Comparison of ENCODE assay signal across 17 mouse cellular contexts in genomic region chr6:121224993-121225392, GRCm38 (mm10). TPM values are rescaled to one million over a fixed set of nuclear protein-coding genes. Genes with fewer than 3 reads are reported as not detected.
DNase-seq lines count a peak whose midpoint lies in the region; ATAC-seq and TF ChIP-seq lines count a peak whose summit lies in the region.
"Had no signal": no experiment of that assay in that cellular context is flagged by ENCODE, and none has a peak within 500 bp of the region (broad histone marks: within the 10 kb centered on the region; RNA-seq: fewer than 3 reads in every experiment).

No protein-coding gene starts in this region.

- WGBS in thymus, adult 2 months, result 21% methylated on average over 6 of the region's 6 CpGs
- 4% methylated on average over 6 of the region's 6 CpGs for WGBS in kidney, postnatal 0 days
- WGBS in liver, postnatal 0 days (ENCODE audit: insufficient replicate concordance), result 8% methylated on average over 6 of the region's 6 CpGs
- 65% methylated on average over 6 of the region's 6 CpGs for WGBS in cerebellum, adult 2 months
- WGBS in intestine, embryonic 15.5 days, result 8% methylated on average over 6 of the region's 6 CpGs

- no peaks in the 10 kb centered on the region for H3K9me3 ChIP-seq in kidney, postnatal 0 days (replicated peaks; ENCODE audit: low read length)
- no peaks in the 10 kb centered on the region for H3K9me3 ChIP-seq in liver, postnatal 0 days (ENCODE audit: low read length)
- no peaks in the 10 kb centered on the region for H3K9me3 ChIP-seq in intestine, embryonic 15.5 days
- H3K9me3 ChIP-seq: embryonic facial prominence, embryonic 15.5 days; midbrain, embryonic 12.5 days; neural tube, embryonic 13.5 days had no signal

- H3K36me3 ChIP-seq in thymus, adult 2 months (ENCODE audit: control insufficient read depth, insufficient read depth, low read length), result no peaks in the 10 kb centered on the region
- H3K36me3 ChIP-seq in kidney, postnatal 0 days (ENCODE audit: insufficient read depth, low read length), result no peaks in the 10 kb centered on the region
- H3K36me3 ChIP-seq in liver, postnatal 0 days (replicated peaks; ENCODE audit: insufficient read depth, low read length), result no peaks in the 10 kb centered on the region
- no peaks in the 10 kb centered on the region for H3K36me3 ChIP-seq in intestine, embryonic 15.5 days
- H3K36me3 ChIP-seq: embryonic facial prominence, embryonic 15.5 days; midbrain, embryonic 12.5 days; neural tube, embryonic 13.5 days had no signal

- H3K4me1 ChIP-seq in thymus, adult 2 months (replicated peaks; ENCODE audit: control insufficient read depth, insufficient read depth, low read length), result peaks cover 48% of the 10 kb centered on the region
- H3K4me1 ChIP-seq in kidney, postnatal 0 days (replicated peaks; ENCODE audit: insufficient read depth, low read length), result 0 out of 2 replicates have a peak, but pooled peaks cover 8% of the 10 kb centered on the region
- H3K4me1 ChIP-seq in liver, postnatal 0 days (ENCODE audit: insufficient read depth), result peaks cover 31% of the 10 kb centered on the region
- no peaks in the 10 kb centered on the region for H3K4me1 ChIP-seq in cerebellum, adult 2 months (ENCODE audit: control insufficient read depth, insufficient read depth, low read length)
- no peaks in the 10 kb centered on the region; the same call in 1 of the 2 replicates for H3K4me1 ChIP-seq in intestine, embryonic 15.5 days (replicated peaks)
- H3K4me1 ChIP-seq: embryonic facial prominence, embryonic 15.5 days; midbrain, embryonic 12.5 days; neural tube, embryonic 13.5 days had no signal

- TF ChIP-seq POLR2A in thymus, adult 2 months (IDR thresholded peaks at IDR 0.05; ENCODE audit: control insufficient read depth, extremely low read depth, insufficient read depth, low read length, poor library complexity), result no peak
- no peak for TF ChIP-seq POLR2A in cerebellum, adult 2 months (IDR thresholded peaks at IDR 0.05; ENCODE audit: borderline replicate concordance, insufficient read depth, low read length)

- no peaks in the 10 kb centered on the region for H3K27me3 ChIP-seq in thymus, adult 2 months (ENCODE audit: control insufficient read depth, insufficient read depth, low read length)
- no peaks in the 10 kb centered on the region for H3K27me3 ChIP-seq in kidney, postnatal 0 days (ENCODE audit: insufficient read depth, low read length)
- H3K27me3 ChIP-seq in liver, postnatal 0 days (ENCODE audit: insufficient read depth, low read length), result no peaks in the 10 kb centered on the region
- H3K27me3 ChIP-seq in cerebellum, adult 2 months (ENCODE audit: control insufficient read depth, insufficient read depth, low read length), result no peaks in the 10 kb centered on the region
- no peaks in the 10 kb centered on the region for H3K27me3 ChIP-seq in intestine, embryonic 15.5 days (replicated peaks)
- H3K27me3 ChIP-seq: embryonic facial prominence, embryonic 15.5 days; midbrain, embryonic 12.5 days; neural tube, embryonic 13.5 days had no signal

- DNase-seq in thymus, adult 2 months, result no peak
- no peak for DNase-seq in thymus, postnatal 0 days (ENCODE audit: low spot score)
- DNase-seq in kidney, postnatal 0 days (ENCODE audit: low spot score), result peak; percentile 42
- DNase-seq in liver, postnatal 0 days, result no peak
- no peak for DNase-seq in cerebellum, adult 2 months
- DNase-seq in thymus, postnatal 10 days (ENCODE audit: low spot score in 2 of 2), result no peak
- DNase-seq: cerebellum, adult 9-10 months; heart, adult 2 months; heart, postnatal 4 days; lung, adult 2 months; right cerebral cortex, adult 18-20 months had no signal

- peak overlapping the region; percentile 97 for H3K27ac ChIP-seq in thymus, adult 2 months (ENCODE audit: control insufficient read depth, insufficient read depth, low read length)
- no peak overlapping the region for H3K27ac ChIP-seq in kidney, postnatal 0 days
- H3K27ac ChIP-seq in liver, postnatal 0 days (ENCODE audit: low read depth), result peak overlapping the region; percentile 65
- H3K27ac ChIP-seq in cerebellum, adult 2 months (ENCODE audit: insufficient read depth, low read length), result no peak overlapping the region
- H3K27ac ChIP-seq in intestine, embryonic 15.5 days, result no peak overlapping the region
- H3K27ac ChIP-seq: embryonic facial prominence, embryonic 15.5 days; heart, adult 2 months; midbrain, embryonic 12.5 days; neural tube, embryonic 13.5 days had no signal

- ATAC-seq in kidney, postnatal 0 days (replicated peaks; ENCODE audit: low FRiP score, low read depth), result no peak
- ATAC-seq in liver, postnatal 0 days, result peak; percentile 47
- ATAC-seq in intestine, embryonic 15.5 days, result no peak
- ATAC-seq: CD4-positive, CD25-positive, alpha-beta regulatory T cell, adult 4 months; intestine, postnatal 0 days had no signal

- no peak overlapping the region for H3K4me3 ChIP-seq in thymus, adult 2 months (ENCODE audit: control insufficient read depth, insufficient read depth, low read length)
- H3K4me3 ChIP-seq in kidney, postnatal 0 days (replicated peaks; ENCODE audit: low read depth, low read length), result no peak overlapping the region
- no peak overlapping the region for H3K4me3 ChIP-seq in liver, postnatal 0 days (ENCODE audit: low read depth, low read length)
- H3K4me3 ChIP-seq in cerebellum, adult 2 months (replicated peaks; ENCODE audit: insufficient read depth, low read depth, low read length), result no peak overlapping the region
- H3K4me3 ChIP-seq in intestine, embryonic 15.5 days (replicated peaks), result no peak overlapping the region
- H3K4me3 ChIP-seq: embryonic facial prominence, embryonic 15.5 days; heart, adult 2 months; midbrain, embryonic 12.5 days; neural tube, embryonic 13.5 days had no signal

- H3K4me2 ChIP-seq in kidney, postnatal 0 days (ENCODE audit: low read length), result no peak overlapping the region
- peak overlapping the region; percentile 27; the same call in 1 of the 2 replicates for H3K4me2 ChIP-seq in liver, postnatal 0 days (ENCODE audit: low read depth, low read length)
- H3K4me2 ChIP-seq in intestine, embryonic 15.5 days (replicated peaks), result no peak overlapping the region
- H3K4me2 ChIP-seq: embryonic facial prominence, embryonic 15.5 days; midbrain, embryonic 12.5 days; neural tube, embryonic 13.5 days had no signal

- TF ChIP-seq EP300 in liver, postnatal 0 days (IDR thresholded peaks at IDR 0.05; ENCODE audit: low read depth), result no peak

- TF ChIP-seq CTCF in thymus, adult 2 months (IDR thresholded peaks at IDR 0.05; ENCODE audit: borderline replicate concordance, control insufficient read depth, extremely low read depth, insufficient read depth, low read length, poor library complexity), result no peak
- no peak for TF ChIP-seq CTCF in kidney, postnatal 0 days (IDR thresholded peaks at IDR 0.05; ENCODE audit: low read depth)
- no peak for TF ChIP-seq CTCF in liver, postnatal 0 days (IDR thresholded peaks at IDR 0.05; ENCODE audit: low read depth)
- no peak for TF ChIP-seq CTCF in cerebellum, adult 2 months (IDR thresholded peaks at IDR 0.05; ENCODE audit: borderline replicate concordance, insufficient read depth, low read depth, low read length)

- no peak overlapping the region for H3K9ac ChIP-seq in kidney, postnatal 0 days (ENCODE audit: low read depth, low read length)
- H3K9ac ChIP-seq in liver, postnatal 0 days (replicated peaks), result no peak overlapping the region
- no peak overlapping the region for H3K9ac ChIP-seq in intestine, embryonic 15.5 days
- H3K9ac ChIP-seq: embryonic facial prominence, embryonic 15.5 days; midbrain, embryonic 12.5 days; neural tube, embryonic 13.5 days had no signal

RNA-seq across cellular contexts. Expression of gene Tuba8, which starts 14.5 kb away (rescaled TPM):
- polyA plus RNA-seq in thymus, adult 2 months (2012; rRNA removed), result 2.9 and 4.3 TPM in 2 replicates
- polyA plus RNA-seq in thymus, postnatal 0 days (2015; fragmentation: Nextera tagmentation; extraction: Ambion mirVana), result 5.0 and 6.1 TPM in 2 replicates
- 0.19 and 0.32 TPM in 2 replicates for polyA plus RNA-seq in kidney, postnatal 0 days (2015; fragmentation: Nextera tagmentation; extraction: Ambion mirVana)
- polyA plus RNA-seq in liver, postnatal 0 days (2015; fragmentation: Nextera tagmentation; extraction: Ambion mirVana), result 6.5 and 6.7 TPM in 2 replicates
- 19.9 and 21.5 TPM in 2 replicates for polyA plus RNA-seq in cerebellum, adult 2 months (2012; rRNA removed)
- 0.49 and 0.56 TPM in 2 replicates for polyA plus RNA-seq in intestine, embryonic 15.5 days (2015; fragmentation: Nextera tagmentation; extraction: Ambion mirVana)
- polyA plus RNA-seq: midbrain, embryonic 12.5 days had no signal

RNA-seq across cellular contexts. Expression of gene Usp18, which starts 20.7 kb away (rescaled TPM):
- polyA plus RNA-seq in thymus, adult 2 months (2012; rRNA removed), result 30.0 and 43.4 TPM in 2 replicates
- 48.3 and 54.4 TPM in 2 replicates for polyA plus RNA-seq in thymus, postnatal 0 days (2015; fragmentation: Nextera tagmentation; extraction: Ambion mirVana)
- 8.3 and 12.0 TPM in 2 replicates for polyA plus RNA-seq in kidney, postnatal 0 days (2015; fragmentation: Nextera tagmentation; extraction: Ambion mirVana)
- 19.2 and 24.1 TPM in 2 replicates for polyA plus RNA-seq in liver, postnatal 0 days (2015; fragmentation: Nextera tagmentation; extraction: Ambion mirVana)
- 2.4 and 2.6 TPM in 2 replicates for polyA plus RNA-seq in cerebellum, adult 2 months (2012; rRNA removed)
- polyA plus RNA-seq in intestine, embryonic 15.5 days (2015; fragmentation: Nextera tagmentation; extraction: Ambion mirVana), result 2.8 and 3.5 TPM in 2 replicates

RNA-seq across cellular contexts. Expression of gene Pex26, which starts 41.5 kb away (rescaled TPM):
- 29.3 and 31.7 TPM in 2 replicates for polyA plus RNA-seq in thymus, adult 2 months (2012; rRNA removed)
- polyA plus RNA-seq in thymus, postnatal 0 days (2015; fragmentation: Nextera tagmentation; extraction: Ambion mirVana), result 7.3 and 8.0 TPM in 2 replicates
- polyA plus RNA-seq in kidney, postnatal 0 days (2015; fragmentation: Nextera tagmentation; extraction: Ambion mirVana), result 9.8 and 10.1 TPM in 2 replicates
- 3.9 and 4.2 TPM in 2 replicates for polyA plus RNA-seq in liver, postnatal 0 days (2015; fragmentation: Nextera tagmentation; extraction: Ambion mirVana)
- 19.1 and 21.0 TPM in 2 replicates for polyA plus RNA-seq in cerebellum, adult 2 months (2012; rRNA removed)
- 13.6 and 13.7 TPM in 2 replicates for polyA plus RNA-seq in intestine, embryonic 15.5 days (2015; fragmentation: Nextera tagmentation; extraction: Ambion mirVana)

Comparison
In these comparisons a context has a peak if more than half of its experiments do, and no peak if none do; other contexts are left out.
1. H3K27ac ChIP-seq: peak in thymus, adult 2 months (single experiment) and liver, postnatal 0 days (single experiment); none in kidney, postnatal 0 days (single experiment), cerebellum, adult 2 months (single experiment) and intestine, embryonic 15.5 days (single experiment).